Mouse (Mus musculus): ENCODE measurements at regions not wholly inside any gene's neighbourhood (a gene's known extent, or its start where the extent isn't known, plus 50 kb on each side); places are given as distances from the start of the nearest gene placed in this dataset.
"Not testable (repeated sequence)": the region's sequence is repeated elsewhere in the genome, so short reads cannot be mapped to it uniquely, and the experiment has no call there.

GRCm38 (mm10) chr15:60333573-60334306 is 317.3 kb upstream of the 4933412E24Rik start:
- no peak for DNase-seq (ENCODE audit: low spot score in 2 of 2)

GRCm38 (mm10) chr15:60317577-60317976 is 301.2 kb upstream of the 4933412E24Rik start:
- no peak for DNase-seq (ENCODE audit: low spot score in 2 of 2)

GRCm38 (mm10) chr15:60315210-60315609 is 298.8 kb upstream of the 4933412E24Rik start:
- DNase-seq (ENCODE audit: low spot score in 2 of 2), result no peak

GRCm38 (mm10) chr15:60309909-60310308 is 293.5 kb upstream of the 4933412E24Rik start:
- peak; percentile 51 to 64 for DNase-seq (ENCODE audit: low spot score in 2 of 2)

- no peak for DNase-seq (ENCODE audit: low spot score in 2 of 2)
These were observed 292.6 kb upstream of the 4933412E24Rik start for GRCm38 (mm10) chr15:60308968-60309367.

GRCm38 (mm10) chr15:60308126-60308525 is 291.7 kb upstream of the 4933412E24Rik start:
- DNase-seq (ENCODE audit: low spot score in 2 of 2), result no peak

GRCm38 (mm10) chr15:60303501-60303900 is 287.1 kb upstream of the 4933412E24Rik start:
- DNase-seq (ENCODE audit: low spot score in 2 of 2), result no peak

GRCm38 (mm10) chr15:60301939-60302338 is 285.5 kb upstream of the 4933412E24Rik start:
- no peak for DNase-seq (ENCODE audit: low spot score in 2 of 2)

- DNase-seq (ENCODE audit: low spot score in 2 of 2), result no peak
These were observed 268.9 kb upstream of the 4933412E24Rik start for GRCm38 (mm10) chr15:60285321-60285720.

- no peak for DNase-seq (ENCODE audit: low spot score in 2 of 2)
These were observed 264.0 kb upstream of the 4933412E24Rik start for GRCm38 (mm10) chr15:60280378-60280777.

- DNase-seq (ENCODE audit: low spot score in 2 of 2), result not testable (repeated sequence)
These were observed 237.2 kb upstream of the 4933412E24Rik start for GRCm38 (mm10) chr15:60253661-60254060.

- DNase-seq (ENCODE audit: low spot score in 2 of 2), result no peak
These were observed 210.0 kb upstream of the 4933412E24Rik start for GRCm38 (mm10) chr15:60226335-60226938.

GRCm38 (mm10) chr15:60195070-60195469 is 178.7 kb upstream of the 4933412E24Rik start:
- DNase-seq (ENCODE audit: low spot score in 2 of 2), result no peak

GRCm38 (mm10) chr15:60193157-60193556 is 176.7 kb upstream of the 4933412E24Rik start:
- no peak for DNase-seq (ENCODE audit: low spot score in 2 of 2)

- no peak for DNase-seq (ENCODE audit: low spot score in 2 of 2)
These were observed 170.7 kb upstream of the 4933412E24Rik start for GRCm38 (mm10) chr15:60187002-60187715.

GRCm38 (mm10) chr15:60141554-60142070 is 125.2 kb upstream of the 4933412E24Rik start:
- peak; percentile 41 for DNase-seq (ENCODE audit: low spot score in 2 of 2)

- no peak for DNase-seq (ENCODE audit: low spot score in 2 of 2)
These were observed 120.3 kb upstream of the 4933412E24Rik start for GRCm38 (mm10) chr15:60136671-60137070.

- no peak for DNase-seq (ENCODE audit: low spot score in 2 of 2)
These were observed 118.1 kb upstream of the 4933412E24Rik start for GRCm38 (mm10) chr15:60134515-60134914.

- no peak for DNase-seq (ENCODE audit: low spot score in 2 of 2)
These were observed 116.3 kb upstream of the 4933412E24Rik start for GRCm38 (mm10) chr15:60132701-60133100.

- no peak for DNase-seq (ENCODE audit: low spot score in 2 of 2)
These were observed 108.0 kb upstream of the 4933412E24Rik start for GRCm38 (mm10) chr15:60124461-60124860.

- DNase-seq (ENCODE audit: low spot score in 2 of 2), result no peak
These were observed 103.5 kb upstream of the 4933412E24Rik start for GRCm38 (mm10) chr15:60119926-60120325.

- DNase-seq (ENCODE audit: low spot score in 2 of 2), result no peak
These were observed 95.5 kb upstream of the 4933412E24Rik start for GRCm38 (mm10) chr15:60111885-60112284.

All from right cerebral cortex, adult 2 months (tissue).